Mouse (Mus musculus) thymus, postnatal 25 days (tissue): ENCODE measurements around the gene Defb23.
A peak's percentile ranks its signal among the peaks of the same experiment; 100 is the strongest.
"Not testable (repeated sequence)": the region's sequence is repeated elsewhere in the genome, so short reads cannot be mapped to it uniquely, and the experiment has no call there.

Experiments
- DNase-seq: peaks from one replicate; pipeline ENCODE4 v3.0.0; 2022

Defb23 gene

DNA sequence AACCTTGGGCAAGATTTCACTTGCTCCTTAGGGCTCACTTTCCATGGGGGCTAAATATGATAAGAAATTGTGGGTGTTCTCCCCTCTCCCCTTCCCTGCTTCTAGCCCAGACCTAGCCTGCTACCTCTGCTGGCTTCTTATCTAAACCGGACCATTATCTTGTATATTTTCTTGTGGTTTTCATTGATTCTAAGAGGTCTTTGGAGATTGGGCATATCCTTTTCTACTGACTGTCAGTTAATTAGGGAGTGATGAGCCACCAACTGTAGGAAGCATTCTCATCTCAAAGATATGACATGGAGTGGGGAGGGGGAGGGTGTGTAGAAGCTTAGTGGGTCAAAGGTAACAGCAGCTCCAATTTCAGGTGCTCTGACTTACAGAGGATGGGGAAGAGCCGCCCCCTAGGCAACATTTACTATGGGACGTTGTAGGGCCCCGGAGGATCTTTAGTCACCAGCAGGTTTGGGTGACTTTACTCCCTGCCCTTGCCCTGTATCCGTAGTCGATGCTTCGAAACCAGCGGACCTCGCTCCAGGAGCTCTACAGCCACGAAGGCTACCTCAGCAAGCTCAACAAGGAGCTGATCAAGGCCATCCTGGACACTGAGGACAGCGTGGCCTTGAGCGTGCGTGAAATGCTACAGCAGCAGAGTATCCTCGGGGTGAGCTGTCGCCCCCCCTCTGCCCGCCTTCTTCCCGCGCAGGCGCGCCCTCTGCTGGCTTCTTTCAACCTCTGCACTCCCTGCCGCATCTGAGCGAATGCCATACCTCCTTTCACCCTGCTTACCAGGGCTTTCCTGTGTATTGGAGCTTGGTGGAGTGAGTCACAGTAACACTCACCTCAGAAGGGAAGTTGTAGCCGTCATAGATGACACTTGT, 27.2 kb downstream of the Defb23 start:
- DNase-seq = peak; percentile 80

DNA sequence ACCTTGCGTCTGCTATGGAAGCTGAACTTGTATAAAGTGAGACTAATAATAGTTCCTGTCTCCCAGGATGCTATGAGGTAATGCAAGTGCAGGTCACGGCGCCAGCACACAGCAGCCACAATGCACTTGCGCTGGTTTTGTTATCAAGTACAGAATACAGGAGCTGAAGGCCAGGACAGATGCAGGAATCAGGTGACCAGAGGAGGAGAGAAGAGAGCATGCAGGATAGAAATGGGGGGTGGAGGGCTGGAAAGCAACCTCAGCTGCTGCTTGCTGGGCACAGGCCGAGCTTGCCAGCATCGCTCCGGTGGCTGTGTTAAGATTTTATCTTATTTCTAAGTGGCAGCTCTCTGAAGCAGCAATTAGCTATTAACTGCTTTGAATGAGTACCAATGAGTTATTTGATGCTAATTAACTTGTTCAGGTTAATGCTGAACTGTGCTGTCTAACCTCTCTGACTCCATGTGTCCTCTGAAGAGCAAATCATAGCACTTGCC, 28.0 kb downstream of the Defb23 start:
- no peak for DNase-seq

DNA sequence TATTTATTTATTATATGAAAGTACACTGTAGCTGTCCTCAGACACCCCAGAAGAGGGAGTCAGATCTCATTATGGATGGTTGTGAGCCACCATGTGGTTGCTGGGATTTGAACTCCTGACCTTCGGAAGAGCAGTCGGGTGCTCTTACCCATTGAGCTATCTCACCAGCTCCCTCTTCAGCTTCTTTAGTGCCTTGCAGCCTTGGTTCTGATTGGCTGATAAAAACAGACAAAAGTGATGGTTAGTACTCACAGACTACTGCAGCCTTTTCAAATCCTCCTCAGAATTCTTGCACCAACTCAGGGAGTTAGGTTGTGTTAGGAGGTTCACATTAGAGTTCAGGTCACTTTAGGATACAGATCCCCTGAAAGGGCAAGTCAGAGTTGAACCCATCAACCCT, 35.9 kb downstream of the Defb23 start:
- not testable (repeated sequence) for DNase-seq

DNA sequence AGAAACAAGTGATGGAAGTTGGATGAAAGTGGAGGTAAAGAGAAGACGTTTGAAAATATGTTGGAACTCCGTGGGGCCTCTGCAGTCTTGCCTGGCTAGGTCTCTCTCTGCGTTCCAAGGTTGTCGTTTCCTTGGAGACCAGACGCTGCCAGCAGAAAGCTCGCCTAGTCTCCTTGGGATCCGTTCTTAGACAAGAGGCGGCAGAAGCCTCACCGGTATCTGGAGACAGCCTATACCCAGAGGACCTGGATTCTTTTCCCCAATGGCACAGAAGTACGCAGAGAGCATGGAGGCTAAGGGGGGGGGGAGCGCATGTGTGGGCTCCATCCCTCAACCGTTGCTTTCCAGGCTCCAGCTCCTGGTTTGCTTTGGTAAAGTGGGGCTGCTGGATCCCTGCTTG, 36.9 kb downstream of the Defb23 start:
- DNase-seq = no peak

DNA sequence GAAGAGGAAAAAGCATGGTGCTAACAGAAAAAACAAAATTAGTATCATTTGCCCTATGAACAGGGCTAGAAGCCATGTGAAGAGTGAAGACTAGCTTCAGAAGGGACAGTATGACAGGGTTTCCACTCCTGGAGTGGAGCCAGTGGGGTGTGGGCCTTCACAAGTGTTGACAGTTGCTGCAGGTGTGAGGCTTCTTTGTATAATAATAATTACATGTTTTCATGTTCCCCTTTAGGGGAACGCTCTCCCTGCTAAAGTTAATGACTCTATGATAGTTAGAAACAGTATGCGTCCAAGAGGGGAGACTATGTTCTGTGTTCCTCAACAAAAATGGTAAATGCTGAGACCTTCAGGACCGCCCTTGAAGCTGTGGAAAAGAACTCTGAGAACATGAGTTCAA, 48.6 kb downstream of the Defb23 start:
- no peak for DNase-seq

DNA sequence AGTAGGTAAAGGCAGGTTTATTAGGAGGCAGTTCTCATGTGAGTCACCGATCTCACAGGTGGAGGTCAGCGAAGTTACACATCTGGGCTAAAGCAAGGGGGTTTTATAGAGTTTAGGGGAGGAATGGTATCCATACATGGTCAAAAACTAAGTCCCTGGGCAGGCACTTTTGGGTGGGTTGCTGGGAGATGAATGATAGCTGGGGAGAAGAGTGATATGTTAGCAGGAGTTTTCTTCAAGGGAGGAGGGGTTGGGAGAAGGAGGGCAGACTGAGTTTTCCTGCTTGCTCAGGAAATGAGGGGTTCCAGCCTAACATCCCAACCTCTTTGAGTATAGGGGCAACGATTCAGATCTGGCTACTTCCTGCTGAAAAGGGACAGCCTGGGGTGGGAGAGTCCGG, 49.1 kb downstream of the Defb23 start, which contains the start of gene 6820408C15Rik:
6820408C15Rik (plus strand) TSS at position 301 of the 400 bp plus-strand sequence.
- no peak for DNase-seq

DNA sequence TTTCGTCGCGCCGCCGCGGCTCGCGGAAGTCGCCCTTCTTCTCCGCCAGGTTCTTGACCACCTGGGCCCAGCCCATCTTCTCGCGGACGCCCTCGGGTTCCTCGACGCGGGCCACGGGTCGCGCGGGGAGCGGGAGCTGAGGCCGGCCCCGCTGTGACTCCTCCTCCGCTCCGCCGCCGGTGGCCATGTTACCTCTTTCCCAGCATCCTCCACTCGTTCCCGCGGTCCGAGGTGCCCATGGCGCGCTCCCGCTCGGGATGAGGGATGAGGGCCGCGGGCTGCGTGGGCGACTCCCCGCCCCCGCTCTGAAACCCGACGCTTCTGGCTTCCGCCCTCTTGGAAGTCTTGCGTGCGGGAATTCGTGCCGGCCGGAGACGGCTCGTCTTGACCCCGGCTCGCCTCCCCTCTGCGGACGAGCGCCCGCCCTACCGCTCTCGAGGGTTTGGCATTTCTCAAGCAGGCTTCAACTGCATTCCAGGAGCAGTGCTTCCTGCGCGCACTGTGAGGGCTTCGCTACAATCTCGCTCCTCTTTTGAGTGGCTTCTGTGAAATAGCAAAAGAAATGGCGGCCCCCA, 49.7 kb downstream of the Defb23 start, which contains the start of gene Zcchc3:
Zcchc3 (minus strand) TSS at position 437 of the 575 bp plus-strand sequence.
- peak; percentile 43 for DNase-seq

DNA sequence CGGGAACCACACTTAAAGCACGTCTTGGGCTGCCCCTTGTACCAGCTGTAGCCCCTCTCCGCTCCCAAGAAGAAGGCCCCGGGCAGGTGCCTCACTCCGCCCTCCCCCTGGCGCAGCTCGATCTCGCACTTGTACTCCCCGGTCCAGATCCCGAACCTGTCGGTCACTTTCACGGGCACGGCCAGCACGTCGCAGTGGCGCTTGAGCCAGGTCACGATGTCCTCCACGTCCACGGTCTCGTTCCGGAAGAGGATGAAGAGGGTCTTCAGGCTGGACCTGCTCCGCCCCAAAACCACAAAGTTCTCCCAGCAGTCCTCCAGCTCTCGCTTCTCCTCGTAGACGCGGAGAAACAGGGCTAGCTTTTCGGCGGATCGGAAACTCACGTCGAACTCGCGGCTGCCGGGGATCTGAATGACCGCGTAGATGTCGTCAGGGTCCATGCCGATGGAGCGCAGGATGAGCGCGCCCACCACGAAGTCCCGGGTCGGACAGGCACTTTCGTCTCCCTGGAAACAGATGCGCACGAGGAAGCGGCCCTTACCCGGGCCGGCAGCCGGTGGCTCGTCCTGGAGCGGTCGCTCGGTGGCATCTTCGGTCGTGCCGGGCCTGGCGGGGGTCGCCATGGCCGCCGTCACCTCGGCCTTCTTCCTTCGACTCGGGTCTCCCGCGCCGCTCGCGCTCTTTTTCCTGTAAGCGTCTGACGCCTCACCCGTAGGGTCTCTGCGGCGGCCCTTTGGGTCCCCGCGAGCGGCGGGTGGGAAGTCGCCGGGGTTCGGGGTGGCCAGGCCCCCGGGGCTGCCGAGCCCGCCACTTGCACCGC, 50.4 kb downstream of the Defb23 start:
- peak; percentile 6 for DNase-seq

DNA sequence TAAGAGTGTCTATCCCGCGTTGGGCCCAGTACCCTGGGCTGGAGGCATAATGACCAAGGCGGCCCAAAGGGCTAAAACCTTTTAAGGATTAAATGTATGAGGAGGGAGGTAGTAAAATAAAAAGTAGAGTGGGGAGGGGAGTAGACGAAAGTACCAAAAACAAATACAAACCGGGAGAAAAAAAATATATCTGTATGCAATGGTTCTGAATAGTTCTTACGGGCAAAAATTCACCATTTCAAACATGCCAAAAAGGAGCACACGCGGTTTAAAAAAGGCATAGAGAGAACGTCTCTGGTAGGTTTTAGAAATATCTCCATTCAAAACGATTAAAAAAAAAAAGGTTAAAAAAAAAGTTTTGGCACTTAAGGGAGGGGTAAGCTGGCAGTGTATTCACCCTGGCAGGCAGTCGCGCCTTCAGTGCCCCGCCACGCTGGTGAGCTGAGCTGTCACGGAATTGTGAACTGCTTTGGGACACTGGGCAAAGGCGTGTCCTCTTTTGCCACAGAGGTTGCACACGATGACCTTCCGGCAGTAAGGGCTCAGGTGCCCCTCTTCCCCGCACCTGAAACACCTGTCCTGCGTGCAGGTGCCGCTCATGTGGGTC, 51.2 kb downstream of the Defb23 start:
- DNase-seq = no peak

DNA sequence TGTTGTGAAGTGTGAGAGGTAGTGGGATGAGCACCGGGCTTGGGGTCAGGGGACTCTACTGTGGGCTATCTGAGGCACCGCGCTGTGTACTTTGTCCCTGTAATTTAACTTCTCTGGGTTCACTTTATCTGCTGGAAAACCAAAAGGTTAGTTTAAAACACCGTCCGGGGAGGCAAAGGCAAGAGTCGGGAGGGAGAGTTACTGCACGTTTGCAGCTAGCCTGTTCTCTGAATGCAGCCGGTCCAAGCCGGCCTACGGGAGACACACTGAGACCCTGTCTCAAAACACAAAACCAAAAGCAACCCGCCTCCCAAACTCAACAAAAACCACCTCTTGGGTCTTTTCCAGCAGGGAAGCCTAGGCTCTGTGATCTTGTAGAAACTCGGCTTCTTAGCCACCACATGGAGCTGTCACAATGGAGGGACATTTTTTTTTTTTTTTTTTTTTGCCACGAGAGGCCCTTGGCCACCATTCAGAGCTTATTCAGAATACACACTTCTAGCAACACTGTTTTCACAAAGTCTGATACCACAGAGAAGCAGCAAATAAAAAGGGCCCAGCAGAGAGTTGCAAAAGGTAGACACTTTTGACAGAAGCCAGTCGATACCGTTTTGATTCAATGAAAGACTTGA, 51.8 kb downstream of the Defb23 start:
- DNase-seq = no peak

DNA sequence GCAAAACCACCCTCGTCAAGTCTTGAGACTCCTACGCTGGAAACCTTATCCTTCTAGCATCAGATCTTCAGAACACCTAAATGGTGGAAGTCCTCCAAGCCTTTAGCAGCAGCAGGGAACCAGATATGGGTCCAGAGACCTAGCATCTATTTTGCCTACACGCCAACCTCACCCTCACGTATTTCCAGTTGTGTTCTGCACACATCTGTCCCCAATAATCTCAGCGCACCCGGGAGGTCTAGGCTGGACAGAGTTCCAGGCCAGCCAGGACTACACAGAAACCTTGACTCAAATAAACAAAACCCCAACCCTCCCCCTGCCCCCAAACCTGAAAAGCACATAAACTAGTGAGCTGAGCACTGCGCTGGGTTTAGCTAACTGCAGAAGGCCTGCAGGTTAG, 52.9 kb downstream of the Defb23 start:
- no peak for DNase-seq

DNA sequence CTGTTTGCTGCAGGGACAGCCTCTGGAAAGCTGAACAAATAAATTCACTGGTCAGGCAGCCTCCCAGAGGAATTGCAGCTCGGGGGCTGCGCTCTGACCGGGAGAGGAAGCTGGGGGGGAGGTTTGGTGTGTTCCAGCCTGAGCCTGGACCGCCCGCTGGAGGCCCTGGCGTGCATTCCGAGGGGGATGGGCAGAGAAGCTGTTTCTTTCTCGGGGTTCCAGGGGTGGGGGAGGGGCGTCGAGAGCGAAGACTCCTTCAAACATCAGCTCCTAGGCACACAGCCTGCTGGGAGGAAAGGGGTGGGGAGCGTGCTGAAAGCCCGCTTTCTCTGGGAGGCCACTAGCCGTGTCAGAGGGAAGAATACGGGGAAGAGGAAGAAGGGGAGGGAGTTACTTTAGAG, 53.4 kb downstream of the Defb23 start:
- DNase-seq = no peak

DNA sequence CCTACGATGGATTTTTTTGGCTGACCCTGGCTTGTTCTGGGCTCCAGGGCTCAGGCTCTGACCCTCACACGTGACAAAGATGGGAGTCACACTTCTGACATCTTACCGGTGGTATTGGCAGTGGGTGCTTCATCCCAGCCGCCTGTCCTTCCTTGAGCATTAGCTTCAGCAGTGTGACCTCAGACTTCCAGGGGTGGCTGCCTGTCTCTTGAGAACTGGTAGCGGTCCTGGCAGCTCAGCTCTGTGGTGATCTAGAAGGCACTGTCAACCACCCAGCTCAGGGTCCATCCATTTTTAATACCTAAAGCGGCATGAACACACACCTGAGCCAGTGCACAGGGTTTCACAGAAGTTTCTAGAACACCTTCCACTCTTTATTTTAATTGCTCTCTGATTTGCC, 54.6 kb downstream of the Defb23 start:
- no peak for DNase-seq
